Mouse (Mus musculus) urinary bladder, postnatal 25 days (tissue): ENCODE results near the gene Ncam2.

ENCODE experiments used
- DNase-seq: peaks from one replicate; pipeline ENCODE4 v3.0.0; 2022; ENCODE audit warnings: low spot score

Ncam2 gene

DNA sequence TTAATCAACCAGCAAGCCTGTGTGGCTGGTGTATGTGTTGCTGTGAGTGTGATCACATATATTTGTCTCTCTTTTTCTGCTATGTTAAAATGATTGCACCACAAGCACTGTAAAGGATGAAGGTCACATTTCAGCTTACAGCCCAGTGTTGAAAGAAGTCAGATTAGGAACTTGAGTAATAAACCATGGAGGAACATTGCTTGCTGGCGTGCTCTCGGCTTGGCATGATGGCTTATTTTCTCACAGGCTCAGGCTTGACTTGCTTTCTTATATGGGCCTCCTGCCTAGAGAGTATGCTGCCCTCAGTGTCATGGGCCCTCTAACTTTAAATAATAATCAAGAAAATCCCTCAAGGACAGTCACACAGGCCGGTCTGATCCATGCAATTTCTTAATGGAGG lies 449.8 kb downstream of the Ncam2 start:
- DNase-seq = no peak

DNA sequence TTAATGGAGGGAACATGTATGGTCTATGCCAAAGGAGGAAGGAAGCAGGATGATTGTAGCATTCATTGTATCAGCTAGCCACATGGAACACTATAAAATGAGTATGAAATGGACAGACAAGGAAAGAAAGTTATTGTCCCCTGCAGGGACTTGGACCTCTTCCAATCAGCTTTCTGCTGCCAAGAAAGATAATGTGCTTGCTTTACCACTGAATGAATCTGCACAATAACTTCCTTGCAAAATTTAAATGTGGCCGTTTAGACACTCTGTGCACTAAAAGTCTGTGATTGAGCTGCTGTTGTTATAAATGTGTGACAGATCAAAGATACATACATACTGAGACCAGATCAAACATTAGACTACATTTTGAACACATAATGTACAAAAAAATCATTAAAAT lies 451.1 kb downstream of the Ncam2 start:
- DNase-seq = no peak

DNA sequence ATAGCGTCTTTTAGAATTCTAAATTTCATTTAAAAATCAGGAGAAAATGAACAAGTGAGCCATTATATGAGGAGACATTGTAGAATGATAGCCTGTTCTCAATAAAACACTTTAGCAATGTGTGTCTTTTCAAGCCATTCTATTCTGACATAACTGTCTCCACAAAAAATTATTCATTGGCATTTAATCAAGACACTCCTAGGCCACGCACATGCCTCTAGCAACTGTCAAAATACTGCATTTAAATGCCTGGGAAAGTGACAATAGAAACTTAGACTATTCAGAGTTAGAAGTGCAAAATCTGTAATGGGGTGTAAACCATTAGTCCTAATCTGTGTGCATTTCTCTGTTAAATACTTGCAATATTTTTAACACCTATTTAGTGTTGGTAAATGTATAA lies 456.1 kb downstream of the Ncam2 start:
- DNase-seq = no peak

DNA sequence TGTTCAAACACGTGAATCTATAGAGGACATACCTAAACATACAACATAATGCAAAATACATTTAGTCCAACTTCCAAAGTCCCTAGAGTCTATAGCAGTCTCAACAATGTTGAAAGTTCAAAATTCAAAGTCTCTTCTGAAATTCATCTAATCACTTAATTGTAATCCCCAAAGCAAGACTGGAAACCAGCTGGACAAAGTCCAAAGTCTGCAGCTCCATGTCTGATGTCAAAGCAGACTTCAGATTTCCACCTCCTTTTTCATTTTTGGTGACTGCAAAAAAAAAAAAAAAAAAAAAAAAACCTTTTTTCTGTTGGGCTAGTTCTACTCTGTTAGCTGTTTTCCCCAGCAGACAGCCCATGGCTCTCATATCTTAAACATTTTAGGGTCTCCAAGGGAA lies 473.4 kb downstream of the Ncam2 start:
- DNase-seq = no peak

DNA sequence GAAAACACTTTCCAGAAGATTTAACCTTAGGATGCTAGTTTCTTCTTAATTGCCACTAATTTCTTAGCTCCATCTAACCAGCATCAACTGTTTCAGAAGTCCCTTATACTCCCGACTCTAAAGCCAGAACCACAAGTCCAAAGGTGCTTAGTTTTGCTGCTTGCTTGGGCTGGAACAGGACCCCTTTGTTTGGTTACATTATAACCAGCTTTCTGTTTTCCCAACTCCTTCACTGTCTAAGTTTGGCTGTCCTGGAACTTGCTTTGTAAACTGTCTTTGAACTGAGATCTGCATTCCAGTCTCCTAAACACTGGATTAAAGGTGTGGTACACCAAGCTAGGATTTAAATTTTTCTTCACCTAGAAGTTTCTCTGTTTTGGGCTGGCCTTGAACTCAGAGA lies 475.0 kb downstream of the Ncam2 start:
- DNase-seq = no peak
